Mouse (Mus musculus) myocyte (in vitro differentiated cells): ENCODE measurements around the gene Epas1. TPM values are rescaled to one million over a fixed set of nuclear protein-coding genes. Genes with fewer than 3 reads are reported as not detected.

ENCODE experiments used
- H3K27me3 ChIP-seq: one replicate; pipeline ENCODE4 v1.6.1; 2011; ENCODE audit not compliant: control insufficient read depth, insufficient read depth, insufficient read length
- H3K36me3 ChIP-seq: one replicate; pipeline ENCODE4 v1.6.1; 2011; ENCODE audit not compliant: control insufficient read depth, insufficient read depth
- H3K4me2 ChIP-seq: one replicate; pipeline ENCODE4 v1.6.1; 2011; ENCODE audit warnings: low read depth, control low read depth
- H3K4me3 ChIP-seq: one replicate; pipeline ENCODE4 v1.5.1; 2011; ENCODE audit warnings: mild to moderate bottlenecking, control low read depth, moderate library complexity
- H3K79me2 ChIP-seq: one replicate; pipeline ENCODE4 v1.6.1; 2011; ENCODE audit not compliant: control insufficient read depth, insufficient read depth
- H3ac ChIP-seq: one replicate; pipeline ENCODE4 v1.6.1; 2011; ENCODE audit not compliant: control insufficient read depth, insufficient read length
- CEBPB ChIP-seq: IDR thresholded peaks from 2 replicates; pipeline ENCODE4 v1.6.1; 2011; ENCODE audit warnings: mild to moderate bottlenecking, moderate library complexity; ENCODE audit not compliant: poor library complexity, insufficient read depth, severe bottlenecking
- E2F4 ChIP-seq: IDR thresholded peaks from one replicate; pipeline ENCODE4 v1.6.1; 2011; ENCODE audit warnings: mild to moderate bottlenecking, control low read depth, moderate library complexity; ENCODE audit not compliant: insufficient read depth
- MAX ChIP-seq: IDR thresholded peaks from one replicate; pipeline ENCODE4 v1.6.1; 2011; ENCODE audit warnings: low read depth, mild to moderate bottlenecking, control low read depth
- MYOD1 ChIP-seq, 3 experiments: IDR thresholded peaks; one replicate each; pipeline ENCODE4 v1.6.1; 2011; ENCODE audit warnings: control low read depth in 2 of 3, low read depth in 2 of 3, mild to moderate bottlenecking in 2 of 3, moderate library complexity in 1 of 3; ENCODE audit not compliant: insufficient read length in 2 of 3, control insufficient read depth in 1 of 3
- MYOG ChIP-seq, 3 experiments: IDR thresholded peaks; one replicate each; pipeline ENCODE4 v1.6.1; 2011; ENCODE audit warnings: control low read depth in 2 of 3, low read depth in 2 of 3, mild to moderate bottlenecking in 2 of 3; ENCODE audit not compliant: insufficient read length in 2 of 3, control insufficient read depth in 1 of 3, insufficient read depth in 1 of 3
- POLR2A ChIP-seq: IDR thresholded peaks from one replicate; pipeline ENCODE4 v1.6.1; 2011; ENCODE audit warnings: low read depth, mild to moderate bottlenecking, control low read depth, moderate library complexity; ENCODE audit not compliant: insufficient read length
- POLR2AphosphoS2 ChIP-seq: IDR thresholded peaks from one replicate; pipeline ENCODE4 v1.6.1; 2011; ENCODE audit warnings: low read depth, control low read depth; ENCODE audit not compliant: insufficient read length
- REST ChIP-seq: IDR thresholded peaks from one replicate; pipeline ENCODE4 v1.6.1; 2011; ENCODE audit warnings: mild to moderate bottlenecking, control low read depth, moderate library complexity; ENCODE audit not compliant: insufficient read depth, insufficient read length
- SRF ChIP-seq: IDR thresholded peaks from one replicate; pipeline ENCODE4 v1.6.1; 2011; ENCODE audit warnings: low read depth; ENCODE audit not compliant: control insufficient read depth, insufficient read length
- TCF12 ChIP-seq: IDR thresholded peaks from one replicate; pipeline ENCODE4 v1.6.1; 2011; ENCODE audit warnings: mild to moderate bottlenecking, control low read depth; ENCODE audit not compliant: poor library complexity, insufficient read depth, severe bottlenecking
- TCF3 ChIP-seq: IDR thresholded peaks from one replicate; pipeline ENCODE4 v1.6.1; 2011; ENCODE audit warnings: low read depth, control low read depth; ENCODE audit not compliant: insufficient read length
- USF1 ChIP-seq: IDR thresholded peaks from one replicate; pipeline ENCODE4 v1.6.1; 2011; ENCODE audit warnings: low read depth, mild to moderate bottlenecking, control low read depth, moderate library complexity
- polyA plus RNA-seq: library from polyadenylated mRNA; unstranded; fragments of >200 nt; fragmentation: generic; extraction: Trizol; gene quantifications from one replicate; pipeline ENCODE4 v1.2.1, GENCODE M21; 2012; ENCODE audit warnings: missing spikeins

Epas1 gene
- polyA plus RNA-seq, 1 experiment = 0.06 TPM

DNA sequence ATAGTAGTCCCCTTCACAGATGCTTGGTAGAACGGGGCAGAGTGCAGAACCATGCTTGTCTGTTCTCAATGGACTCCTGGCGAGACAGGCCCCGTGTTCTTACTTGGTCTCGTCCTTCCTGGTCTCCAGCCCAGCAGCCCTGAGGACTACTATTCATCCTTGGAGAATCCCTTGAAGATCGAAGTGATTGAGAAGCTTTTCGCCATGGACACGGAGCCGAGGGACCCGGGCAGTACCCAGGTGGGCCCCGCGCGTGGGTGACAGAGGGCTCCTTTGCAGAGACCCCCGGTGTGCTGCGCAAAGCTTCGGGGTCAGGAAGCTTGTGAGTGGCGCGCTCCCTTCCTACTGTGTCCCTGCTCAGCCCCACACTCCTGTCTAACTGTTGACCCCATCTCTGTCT lies 72.9 kb downstream of the Epas1 start:
- no peak overlapping the region for H3K4me2 ChIP-seq
- H3K27me3 ChIP-seq = peaks cover 5% of the 10 kb centered on the region
- no peak overlapping the region for H3K4me3 ChIP-seq
- TF ChIP-seq MYOG (IDR thresholded peaks at IDR 0.05; ENCODE audit: control insufficient read depth in 1 of 3, insufficient read depth in 1 of 3, insufficient read length in 2 of 3, low read depth in 2 of 3) (no peak), SRF (no peak), POLR2A (no peak), TCF3 (no peak), CEBPB (no peak), E2F4 (no peak), TCF12 (no peak), MAX (no peak), REST (no peak), MYOD1 (IDR thresholded peaks at IDR 0.05; ENCODE audit: control insufficient read depth in 1 of 3, insufficient read length in 2 of 3, low read depth in 2 of 3) (no peak), USF1 (no peak), POLR2AphosphoS2 (no peak)
- H3K36me3 ChIP-seq = no peaks in the 10 kb centered on the region
- H3K79me2 ChIP-seq = no peaks in the 10 kb centered on the region
- H3ac ChIP-seq = no peak overlapping the region

DNA sequence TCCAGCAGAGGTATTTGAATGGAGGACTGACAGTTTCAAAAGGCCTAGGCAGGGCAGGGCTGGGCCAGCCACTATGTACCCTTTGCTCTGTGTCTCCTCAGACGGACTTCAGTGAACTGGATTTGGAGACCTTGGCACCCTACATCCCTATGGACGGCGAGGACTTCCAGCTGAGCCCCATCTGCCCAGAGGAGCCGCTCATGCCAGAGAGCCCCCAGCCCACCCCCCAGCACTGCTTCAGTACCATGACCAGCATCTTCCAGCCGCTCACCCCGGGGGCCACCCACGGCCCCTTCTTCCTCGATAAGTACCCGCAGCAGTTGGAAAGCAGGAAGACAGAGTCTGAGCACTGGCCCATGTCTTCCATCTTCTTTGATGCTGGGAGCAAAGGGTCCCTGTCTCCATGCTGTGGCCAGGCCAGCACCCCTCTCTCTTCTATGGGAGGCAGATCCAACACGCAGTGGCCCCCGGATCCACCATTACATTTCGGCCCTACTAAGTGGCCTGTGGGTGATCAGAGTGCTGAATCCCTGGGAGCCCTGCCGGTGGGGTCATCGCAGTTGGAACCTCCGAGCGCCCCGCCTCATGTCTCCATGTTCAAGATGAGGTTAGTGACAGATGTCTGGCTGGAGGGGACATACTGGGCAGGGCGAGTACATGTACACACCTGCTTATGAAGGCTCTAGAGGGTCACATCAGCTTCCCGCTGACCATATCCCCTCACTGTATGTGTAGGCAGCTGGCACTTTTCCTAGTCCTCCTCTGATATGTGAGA lies 74.1 kb downstream of the Epas1 start:
- Histone ChIP-seq H3K79me2 (no peaks in the 10 kb centered on the region), H3ac (no peak overlapping the region), H3K27me3 (peaks cover 5% of the 10 kb centered on the region), H3K4me2 (no peak overlapping the region), H3K36me3 (no peaks in the 10 kb centered on the region), H3K4me3 (no peak overlapping the region)
- TF ChIP-seq MYOD1 (IDR thresholded peaks at IDR 0.05; ENCODE audit: control insufficient read depth in 1 of 3, insufficient read length in 2 of 3, low read depth in 2 of 3) (no peak), TCF12 (no peak), CEBPB (no peak), MYOG (IDR thresholded peaks at IDR 0.05; ENCODE audit: control insufficient read depth in 1 of 3, insufficient read depth in 1 of 3, insufficient read length in 2 of 3, low read depth in 2 of 3) (no peak), POLR2AphosphoS2 (no peak), MAX (no peak), SRF (no peak), TCF3 (no peak), USF1 (no peak), POLR2A (no peak), E2F4 (no peak), REST (no peak)

DNA sequence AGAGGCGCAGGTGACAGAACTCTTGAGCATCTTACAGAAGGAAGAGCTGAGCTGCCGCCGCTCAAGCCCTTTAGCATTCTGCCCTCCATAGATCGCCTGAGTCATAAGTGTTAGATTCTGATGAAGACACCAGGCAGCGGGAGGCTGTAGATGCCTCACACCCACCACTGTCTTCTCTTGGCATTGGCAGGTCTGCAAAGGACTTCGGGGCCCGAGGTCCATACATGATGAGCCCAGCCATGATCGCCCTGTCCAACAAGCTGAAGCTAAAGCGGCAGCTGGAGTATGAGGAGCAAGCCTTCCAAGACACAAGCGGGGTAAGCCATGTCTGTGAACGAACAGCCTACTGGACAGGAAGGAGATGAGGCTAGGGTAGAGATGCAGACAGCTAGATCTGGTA lies 75.0 kb downstream of the Epas1 start:
- no peaks in the 10 kb centered on the region for H3K79me2 ChIP-seq
- H3K4me3 ChIP-seq = no peak overlapping the region
- TF ChIP-seq POLR2AphosphoS2 (no peak), MAX (no peak), REST (no peak), USF1 (no peak), POLR2A (no peak), MYOD1 (IDR thresholded peaks at IDR 0.05; ENCODE audit: control insufficient read depth in 1 of 3, insufficient read length in 2 of 3, low read depth in 2 of 3) (no peak), CEBPB (no peak), TCF3 (no peak), MYOG (IDR thresholded peaks at IDR 0.05; ENCODE audit: control insufficient read depth in 1 of 3, insufficient read depth in 1 of 3, insufficient read length in 2 of 3, low read depth in 2 of 3) (no peak), E2F4 (no peak), TCF12 (no peak), SRF (no peak)
- peaks cover 1% of the 10 kb centered on the region for H3K27me3 ChIP-seq
- H3K36me3 ChIP-seq = no peaks in the 10 kb centered on the region
- H3ac ChIP-seq = no peak overlapping the region
- H3K4me2 ChIP-seq = no peak overlapping the region

DNA sequence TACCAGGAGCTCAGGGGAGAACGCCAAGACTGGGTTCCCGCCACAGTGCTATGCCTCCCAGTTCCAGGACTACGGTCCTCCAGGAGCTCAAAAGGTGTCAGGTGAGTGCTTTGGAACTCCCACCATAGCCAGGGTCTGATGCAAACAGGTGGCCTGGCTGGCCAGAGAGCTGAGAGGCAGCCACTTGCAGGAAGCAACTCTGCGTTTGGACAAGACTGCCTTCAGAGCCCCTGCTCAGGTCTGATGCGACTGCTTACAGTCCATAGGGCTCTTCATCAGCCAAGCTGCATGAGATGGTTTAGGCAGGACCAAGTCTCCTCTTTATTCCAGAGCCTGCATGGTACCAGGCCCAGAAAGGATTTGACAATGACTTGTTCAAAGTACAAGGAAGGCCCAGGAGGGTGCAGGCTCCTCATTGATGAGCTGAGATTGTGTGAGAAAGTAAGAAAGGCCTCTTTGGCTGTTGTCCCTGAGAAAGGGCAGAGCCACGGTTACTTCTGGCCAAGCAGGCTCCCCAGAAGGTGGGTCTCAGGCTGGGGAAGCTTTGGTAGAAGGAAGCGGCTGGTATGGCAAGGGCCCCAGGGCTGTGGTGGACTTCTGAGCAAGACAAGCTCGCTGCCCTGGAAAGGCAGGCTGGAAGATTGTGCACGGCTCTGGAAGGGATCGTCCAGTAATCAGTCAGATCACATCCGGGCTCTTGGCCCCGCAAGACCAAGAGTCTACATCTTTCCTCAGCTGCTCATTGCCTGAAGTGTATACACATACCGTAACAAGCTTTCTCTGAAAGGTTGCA lies 76.1 kb downstream of the Epas1 start:
- Histone ChIP-seq H3ac (no peak overlapping the region), H3K36me3 (no peaks in the 10 kb centered on the region), H3K79me2 (no peaks in the 10 kb centered on the region), H3K4me3 (no peak overlapping the region), H3K4me2 (no peak overlapping the region), H3K27me3 (no peaks in the 10 kb centered on the region)
- TF ChIP-seq REST = no peak
- TF ChIP-seq TCF3 = no peak
- TF ChIP-seq CEBPB = no peak
- TF ChIP-seq USF1 = no peak
- TF ChIP-seq MYOG (IDR thresholded peaks at IDR 0.05; ENCODE audit: control insufficient read depth in 1 of 3, insufficient read depth in 1 of 3, insufficient read length in 2 of 3, low read depth in 2 of 3) = no peak
- no peak for TF ChIP-seq POLR2A
- no peak for TF ChIP-seq MAX
- TF ChIP-seq POLR2AphosphoS2 = no peak
- no peak for TF ChIP-seq MYOD1 (IDR thresholded peaks at IDR 0.05; ENCODE audit: control insufficient read depth in 1 of 3, insufficient read length in 2 of 3, low read depth in 2 of 3)
- no peak for TF ChIP-seq SRF
